Mouse (Mus musculus) liver, embryonic 16.5 days (tissue): ENCODE measurements at regions not wholly inside any gene's neighbourhood (a gene's known extent, or its start where the extent isn't known, plus 50 kb on each side); places are given as distances from the start of the nearest gene placed in this dataset.

ENCODE experiments used
- ATAC-seq: fragments of 200-750 bp; cut with Nextera tagmentation; 2 replicates; pipeline ENCODE4 v1.8.0; 2017; ENCODE audit warnings: low read depth, mild to moderate bottlenecking, moderate number of reproducible peaks, moderate library complexity
- H3K27ac ChIP-seq: fragments of 300-500 bp; sonication (generic); 2 replicates; pipeline ENCODE4 v1.5.1; 2014; ENCODE audit warnings: mild to moderate bottlenecking, low read length
- H3K27me3 ChIP-seq: fragments of 300-500 bp; sonication (generic); 2 replicates; pipeline ENCODE4 v1.6.1; 2014; ENCODE audit warnings: low read depth, low read length, mixed read lengths; ENCODE audit not compliant: control insufficient read depth, insufficient read depth
- H3K36me3 ChIP-seq: fragments of 300-500 bp; sonication (generic); 2 replicates; pipeline ENCODE4 v1.6.1; 2014; ENCODE audit warnings: mild to moderate bottlenecking; ENCODE audit not compliant: control insufficient read depth, insufficient read depth
- H3K4me1 ChIP-seq: fragments of 300-500 bp; sonication (generic); 2 replicates; pipeline ENCODE4 v1.6.1; 2014; ENCODE audit warnings: low read depth, low read length, mixed read lengths; ENCODE audit not compliant: control insufficient read depth
- H3K4me2 ChIP-seq: fragments of 300-500 bp; sonication (generic); 2 replicates; pipeline ENCODE4 v1.6.1; 2014; ENCODE audit warnings: low read depth, low read length, mixed read lengths
- H3K4me3 ChIP-seq: fragments of 300-500 bp; sonication (generic); 2 replicates; pipeline ENCODE4 v1.5.1; 2014; ENCODE audit warnings: low read depth, mild to moderate bottlenecking, low read length
- H3K9ac ChIP-seq: fragments of 300-500 bp; sonication (generic); 2 replicates; pipeline ENCODE4 v1.6.1; 2014; ENCODE audit warnings: low read depth, low read length
- H3K9me3 ChIP-seq: fragments of 300-500 bp; sonication (generic); replicated peaks from 2 replicates; pipeline ENCODE4 v1.6.1; 2016; ENCODE audit warnings: low read length; ENCODE audit not compliant: control insufficient read depth
- WGBS: fragments of 180-500 bp; shearing (Covaris S2); extraction: QIAGEN DNeasy Blood & Tissue Kit; methylation state at CpG from one replicate; pipeline ENCODE4 v1.1.7; 2014; ENCODE audit not compliant: insufficient replicate concordance; 5-methylcytosine and 5-hydroxymethylcytosine counted together

GRCm38 (mm10) chr10:3630763-3631223, 90.8 kb downstream of the Iyd start:
- Histone ChIP-seq H3K27ac (no peak overlapping the region), H3K27me3 (no peaks in the 10 kb centered on the region), H3K9me3 (no peaks in the 10 kb centered on the region), H3K4me2 (no peak overlapping the region), H3K9ac (no peak overlapping the region), H3K4me3 (no peak overlapping the region), H3K36me3 (no peaks in the 10 kb centered on the region), H3K4me1 (no peaks in the 10 kb centered on the region)
- 46% methylated on average over 5 of the region's 5 CpGs for WGBS
- ATAC-seq = peak; percentile 32; the same call in 1 of the 2 replicates

GRCm38 (mm10) chr10:3633871-3634496, 93.9 kb downstream of the Iyd start:
- H3K4me1 ChIP-seq = no peaks in the 10 kb centered on the region
- H3K9ac ChIP-seq = no peak overlapping the region
- no peak overlapping the region for H3K4me3 ChIP-seq
- peak overlapping the region; percentile 44; the same call in 1 of the 2 replicates for H3K27ac ChIP-seq
- no peak overlapping the region for H3K4me2 ChIP-seq
- no peaks in the 10 kb centered on the region for H3K36me3 ChIP-seq
- 17% methylated on average over 5 of the region's 5 CpGs for WGBS
- no peaks in the 10 kb centered on the region for H3K27me3 ChIP-seq
- ATAC-seq = peak; percentile 51
- no peaks in the 10 kb centered on the region for H3K9me3 ChIP-seq

- no peak for ATAC-seq
- no peak overlapping the region for H3K27ac ChIP-seq
- H3K4me3 ChIP-seq = no peak overlapping the region
- 54% methylated on average over 5 of the region's 5 CpGs for WGBS
- H3K27me3 ChIP-seq = no peaks in the 10 kb centered on the region
- H3K4me1 ChIP-seq = no peaks in the 10 kb centered on the region
- H3K4me2 ChIP-seq = no peak overlapping the region
- H3K36me3 ChIP-seq = no peaks in the 10 kb centered on the region
- no peaks in the 10 kb centered on the region for H3K9me3 ChIP-seq
- no peak overlapping the region for H3K9ac ChIP-seq
These were observed 96.1 kb upstream of the Plekhg1 start for GRCm38 (mm10) chr10:3644111-3644510.

- H3K4me2 ChIP-seq = no peak overlapping the region
- no peaks in the 10 kb centered on the region for H3K36me3 ChIP-seq
- H3K9ac ChIP-seq = no peak overlapping the region
- H3K9me3 ChIP-seq = no peaks in the 10 kb centered on the region
- H3K4me1 ChIP-seq = no peaks in the 10 kb centered on the region
- no peak overlapping the region for H3K27ac ChIP-seq
- H3K4me3 ChIP-seq = no peak overlapping the region
- ATAC-seq = no peak
- 57% methylated on average over 5 of the region's 5 CpGs for WGBS
- no peaks in the 10 kb centered on the region for H3K27me3 ChIP-seq
These were observed 95.1 kb upstream of the Plekhg1 start for GRCm38 (mm10) chr10:3645030-3645429.

GRCm38 (mm10) chr10:3646151-3646910, 93.8 kb upstream of the Plekhg1 start:
- no peaks in the 10 kb centered on the region for H3K36me3 ChIP-seq
- H3K27ac ChIP-seq = no peak overlapping the region
- H3K4me2 ChIP-seq = no peak overlapping the region
- no peak overlapping the region for H3K9ac ChIP-seq
- H3K9me3 ChIP-seq = no peaks in the 10 kb centered on the region
- no peak for ATAC-seq
- no peaks in the 10 kb centered on the region for H3K4me1 ChIP-seq
- WGBS = 49% methylated on average over 6 of the region's 6 CpGs
- H3K27me3 ChIP-seq = no peaks in the 10 kb centered on the region
- no peak overlapping the region for H3K4me3 ChIP-seq

GRCm38 (mm10) chr10:3647811-3648731, 92.1 kb upstream of the Plekhg1 start:
- H3K4me1 ChIP-seq = no peaks in the 10 kb centered on the region
- H3K9ac ChIP-seq = no peak overlapping the region
- no peak overlapping the region for H3K27ac ChIP-seq
- ATAC-seq = no peak
- H3K9me3 ChIP-seq = no peaks in the 10 kb centered on the region
- H3K4me3 ChIP-seq = no peak overlapping the region
- no peaks in the 10 kb centered on the region for H3K36me3 ChIP-seq
- H3K27me3 ChIP-seq = no peaks in the 10 kb centered on the region
- 37% methylated on average over 7 of the region's 7 CpGs for WGBS
- no peak overlapping the region for H3K4me2 ChIP-seq

- H3K4me2 ChIP-seq = no peak overlapping the region
- H3K36me3 ChIP-seq = no peaks in the 10 kb centered on the region
- H3K9me3 ChIP-seq = no peaks in the 10 kb centered on the region
- no peaks in the 10 kb centered on the region for H3K4me1 ChIP-seq
- H3K4me3 ChIP-seq = no peak overlapping the region
- H3K27ac ChIP-seq = no peak overlapping the region
- WGBS = 17% methylated on average over 1 of the region's 1 CpGs
- ATAC-seq = no peak
- H3K9ac ChIP-seq = no peak overlapping the region
- H3K27me3 ChIP-seq = no peaks in the 10 kb centered on the region
These were observed 90.2 kb upstream of the Plekhg1 start for GRCm38 (mm10) chr10:3649983-3650382.

- no peaks in the 10 kb centered on the region for H3K27me3 ChIP-seq
- no peaks in the 10 kb centered on the region for H3K9me3 ChIP-seq
- H3K36me3 ChIP-seq = no peaks in the 10 kb centered on the region
- no peak overlapping the region for H3K9ac ChIP-seq
- H3K27ac ChIP-seq = no peak overlapping the region
- H3K4me1 ChIP-seq = no peaks in the 10 kb centered on the region
- ATAC-seq = no peak
- no peak overlapping the region for H3K4me2 ChIP-seq
- WGBS = 60% methylated on average over 6 of the region's 6 CpGs
- no peak overlapping the region for H3K4me3 ChIP-seq
These were observed 89.6 kb upstream of the Plekhg1 start for GRCm38 (mm10) chr10:3650561-3650960.
